Mouse (Mus musculus) liver, adult (tissue): ENCODE measurements around the gene Gpr173.

Experiments
- GATA4 ChIP-seq: IDR thresholded peaks from 2 replicates; pipeline ENCODE4 v1.6.1; 2014; ENCODE audit warnings: mild to moderate bottlenecking, low read length; ENCODE audit not compliant: insufficient replicate concordance

Gpr173 gene

GRCm38 (mm10) chrX:152322776-152323175 is 45.7 kb downstream of the Gpr173 start:
- TF ChIP-seq GATA4, result no peak

- TF ChIP-seq GATA4, result no peak
These were observed 48.0 kb downstream of the Gpr173 start for GRCm38 (mm10) chrX:152320535-152320934.

GRCm38 (mm10) chrX:152307942-152308341 is 60.6 kb downstream of the Gpr173 start:
- no peak for TF ChIP-seq GATA4

GRCm38 (mm10) chrX:152307371-152307770 is 61.1 kb downstream of the Gpr173 start:
- TF ChIP-seq GATA4, result no peak

GRCm38 (mm10) chrX:152306224-152306623 is 62.3 kb downstream of the Gpr173 start:
- TF ChIP-seq GATA4, result no peak
